Mouse (Mus musculus): ENCODE results near the gene Ccdc85b. TPM values are rescaled to one million over a fixed set of nuclear protein-coding genes. Genes with fewer than 3 reads are reported as not detected.

The Ccdc85b gene
- 7.7 and 12.9 TPM in 2 replicates for polyA plus RNA-seq (2012; rRNA removed)

DNA sequence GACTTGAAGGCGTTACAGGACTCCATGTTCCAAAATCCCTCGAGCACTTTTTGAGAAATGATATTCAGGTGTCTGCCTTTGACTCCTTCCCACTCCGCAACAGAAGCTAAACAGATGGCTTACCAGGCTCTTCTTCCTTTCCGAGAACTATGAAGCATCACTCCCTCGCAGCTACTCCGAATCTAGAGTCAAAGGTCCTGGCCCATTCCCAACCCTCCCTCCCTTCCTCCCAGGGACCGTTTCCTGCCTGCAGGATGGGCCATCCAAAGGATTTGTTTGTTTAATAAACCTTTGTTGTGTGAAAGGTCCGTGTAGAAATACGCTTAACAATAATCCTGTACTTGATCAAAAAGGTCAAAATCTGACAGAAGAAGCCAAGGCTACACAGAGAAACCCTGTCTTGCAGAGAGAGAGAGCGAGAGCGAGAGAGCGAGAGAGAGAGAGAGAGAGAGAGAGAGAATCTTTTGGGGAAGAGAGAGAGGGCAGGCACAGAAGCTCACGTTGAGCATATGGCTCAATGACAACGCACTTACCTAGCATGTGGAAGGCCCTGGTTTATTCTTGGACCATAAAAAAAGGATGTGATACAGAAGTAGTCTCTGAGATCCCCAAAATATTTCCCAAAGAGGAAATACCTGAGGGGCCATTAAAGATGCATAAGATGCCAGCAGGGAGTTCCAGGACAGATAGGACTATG is at the start of gene Ccdc85b:
TSS of gene Ccdc85b (minus strand) at position 149 of the 697 bp plus-strand sequence.

DNA sequence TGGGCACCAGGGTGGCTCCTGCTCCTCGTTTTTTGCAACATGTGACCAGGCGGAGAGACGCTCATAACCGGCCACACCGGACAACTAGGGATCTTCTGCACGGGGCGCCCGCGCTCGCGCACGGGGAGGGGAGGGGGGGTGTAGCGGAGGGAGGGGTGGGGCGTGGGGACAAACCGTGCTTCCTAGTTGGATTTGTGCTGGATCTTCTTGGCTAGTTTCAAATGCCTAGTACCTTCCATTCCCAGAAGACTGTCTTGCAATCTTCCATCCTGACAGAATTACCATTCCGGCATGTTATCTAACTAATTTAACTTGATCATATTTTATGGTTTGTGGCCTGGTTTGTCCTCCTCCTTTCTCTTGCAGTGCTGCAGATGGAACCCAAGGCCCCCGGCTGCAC is 46.0 kb upstream of the Ccdc85b start, which contains the start of gene 1700020D05Rik:
TSS of gene 1700020D05Rik (minus strand) at position 101 of the 400 bp plus-strand sequence.

DNA sequence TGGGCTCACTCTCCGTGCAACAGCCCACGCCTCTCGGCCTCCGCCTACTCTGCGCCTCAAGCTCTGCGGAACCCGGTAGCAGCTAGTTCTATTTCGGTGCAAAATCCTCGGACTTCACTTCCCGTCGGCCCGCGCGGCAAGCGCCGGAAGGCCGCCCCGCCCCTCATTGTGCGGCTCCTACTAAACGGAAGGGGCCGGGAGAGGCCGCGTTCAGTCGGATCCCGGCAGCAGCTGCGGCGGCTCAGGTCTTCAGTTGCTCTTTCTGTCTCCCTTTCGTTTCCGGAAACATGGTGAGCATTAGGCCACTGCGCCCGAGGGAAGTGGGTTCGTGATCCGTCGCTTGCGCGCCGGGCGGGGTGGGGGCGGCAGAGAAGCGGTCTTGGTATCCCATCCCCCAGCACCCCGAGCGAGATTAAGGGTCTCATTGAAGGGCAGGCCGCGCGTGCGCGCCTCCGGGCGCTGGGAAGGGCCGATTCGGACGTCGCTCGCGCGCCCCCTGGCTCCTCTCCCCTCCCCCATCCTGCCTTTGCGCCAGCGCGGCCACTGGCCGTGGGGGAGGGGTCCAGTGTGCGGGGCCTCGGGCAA is 32.7 kb upstream of the Ccdc85b start, which contains the start of gene Cfl1:
TSS of gene Cfl1 (plus strand) at position 143 of the 585 bp plus-strand sequence.

DNA sequence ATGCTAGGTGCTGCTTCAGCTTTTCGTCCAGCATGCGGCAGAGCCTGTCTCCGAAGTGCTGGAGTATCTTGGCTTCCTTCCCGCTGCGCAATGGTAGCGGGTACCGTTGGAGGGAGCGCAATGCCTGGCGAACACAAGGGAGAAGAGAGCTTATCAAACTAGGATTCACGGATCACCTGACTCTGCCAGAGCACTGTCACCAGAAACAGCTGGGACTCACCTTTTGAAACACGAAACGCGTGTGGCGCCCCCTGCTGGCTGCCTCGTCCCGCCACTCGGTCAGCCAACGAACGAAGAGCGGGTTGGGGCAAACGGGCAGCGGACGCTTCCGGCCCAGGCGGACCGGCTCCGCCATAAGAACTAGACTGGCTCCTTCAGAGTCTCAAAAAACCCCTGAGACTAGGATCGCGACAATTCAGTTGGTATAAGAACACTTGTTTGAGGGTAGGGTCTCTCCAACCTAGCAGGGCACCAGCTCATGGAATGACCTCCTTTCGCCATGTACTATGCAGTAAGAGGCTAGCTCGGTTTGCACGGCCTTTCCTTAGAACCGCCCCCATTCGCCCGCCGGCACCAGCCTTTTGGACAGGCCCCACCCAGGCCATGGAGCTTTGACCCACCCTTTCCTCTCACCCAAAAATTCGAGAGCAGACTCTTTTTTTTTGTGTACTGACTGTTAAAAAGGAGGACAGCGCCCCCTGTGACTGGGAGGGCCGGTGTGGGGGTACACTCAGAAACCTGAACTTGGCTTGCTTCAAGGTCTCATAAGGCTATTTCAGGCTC is 30.3 kb upstream of the Ccdc85b start, which contains the start of gene Mus81:
TSS of gene Mus81 (minus strand) at position 635 of the 783 bp plus-strand sequence.

DNA sequence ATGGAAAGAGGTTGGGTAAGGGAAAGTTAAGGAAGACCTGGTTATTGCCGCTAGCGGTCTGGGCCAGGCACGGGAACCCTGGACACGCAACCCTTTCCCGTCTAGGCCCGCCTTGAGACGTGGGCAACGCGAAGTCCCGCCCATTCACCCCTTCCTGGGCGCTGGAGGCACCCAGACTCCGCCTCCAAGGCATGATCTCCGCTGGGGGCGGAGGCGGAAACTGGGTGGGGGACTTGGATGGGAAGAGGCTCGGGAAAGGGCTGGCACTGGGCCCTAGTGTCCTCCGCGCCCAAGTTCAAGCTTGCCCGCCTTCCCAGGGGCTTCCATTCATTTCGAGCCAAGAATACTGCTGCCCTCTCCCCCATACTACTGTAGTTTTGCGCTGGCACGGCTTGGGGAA is 16.0 kb upstream of the Ccdc85b start, which contains the start of gene Efemp2:
TSS of gene Efemp2 (plus strand) at position 235 of the 400 bp plus-strand sequence.

DNA sequence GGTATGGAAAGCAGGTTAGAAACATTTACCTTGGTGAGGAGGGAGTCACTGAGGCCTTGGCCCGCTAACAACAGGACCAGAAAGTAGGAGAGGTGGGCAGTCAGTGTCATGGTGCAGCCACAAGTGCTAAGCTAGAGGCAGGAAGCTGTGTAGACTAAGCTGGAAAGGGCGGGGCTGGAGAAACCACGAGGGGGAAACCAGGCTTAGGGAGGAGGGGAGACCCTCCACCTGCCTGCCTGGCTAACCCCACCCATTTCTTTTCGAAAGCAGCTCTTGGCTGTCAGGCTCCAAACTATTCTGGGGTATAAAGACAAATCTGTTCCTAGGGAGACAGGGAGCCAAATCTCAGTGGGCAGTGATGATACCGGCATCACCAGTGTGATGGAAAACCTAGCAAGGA is 10.7 kb upstream of the Ccdc85b start, which contains the start of gene Ctsw:
TSS of gene Ctsw (minus strand) at position 134 of the 400 bp plus-strand sequence.

DNA sequence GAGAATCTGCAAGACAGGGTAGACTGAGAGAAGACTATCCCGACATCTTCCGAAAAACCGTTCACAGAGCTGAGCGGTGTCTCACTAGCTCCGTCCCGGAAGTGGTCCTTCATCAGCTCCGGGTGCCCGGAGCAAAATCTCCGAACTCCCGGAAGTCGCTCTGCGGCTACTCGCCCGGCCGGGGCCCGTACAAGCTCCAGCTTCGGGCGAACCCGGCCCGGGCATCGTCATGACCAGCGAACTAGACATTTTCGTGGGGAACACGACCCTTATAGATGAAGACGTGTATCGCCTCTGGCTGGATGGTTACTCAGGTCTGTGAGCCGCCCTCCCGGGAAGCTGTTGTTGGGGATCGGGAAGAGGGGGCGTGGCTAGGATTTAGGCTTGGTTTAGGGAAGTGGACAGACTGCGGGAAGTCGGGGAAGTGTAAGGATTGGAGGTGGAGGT is 2.8 kb upstream of the Ccdc85b start, which contains the start of gene Fibp:
TSS of gene Fibp (plus strand) at position 151 of the 447 bp plus-strand sequence.

DNA sequence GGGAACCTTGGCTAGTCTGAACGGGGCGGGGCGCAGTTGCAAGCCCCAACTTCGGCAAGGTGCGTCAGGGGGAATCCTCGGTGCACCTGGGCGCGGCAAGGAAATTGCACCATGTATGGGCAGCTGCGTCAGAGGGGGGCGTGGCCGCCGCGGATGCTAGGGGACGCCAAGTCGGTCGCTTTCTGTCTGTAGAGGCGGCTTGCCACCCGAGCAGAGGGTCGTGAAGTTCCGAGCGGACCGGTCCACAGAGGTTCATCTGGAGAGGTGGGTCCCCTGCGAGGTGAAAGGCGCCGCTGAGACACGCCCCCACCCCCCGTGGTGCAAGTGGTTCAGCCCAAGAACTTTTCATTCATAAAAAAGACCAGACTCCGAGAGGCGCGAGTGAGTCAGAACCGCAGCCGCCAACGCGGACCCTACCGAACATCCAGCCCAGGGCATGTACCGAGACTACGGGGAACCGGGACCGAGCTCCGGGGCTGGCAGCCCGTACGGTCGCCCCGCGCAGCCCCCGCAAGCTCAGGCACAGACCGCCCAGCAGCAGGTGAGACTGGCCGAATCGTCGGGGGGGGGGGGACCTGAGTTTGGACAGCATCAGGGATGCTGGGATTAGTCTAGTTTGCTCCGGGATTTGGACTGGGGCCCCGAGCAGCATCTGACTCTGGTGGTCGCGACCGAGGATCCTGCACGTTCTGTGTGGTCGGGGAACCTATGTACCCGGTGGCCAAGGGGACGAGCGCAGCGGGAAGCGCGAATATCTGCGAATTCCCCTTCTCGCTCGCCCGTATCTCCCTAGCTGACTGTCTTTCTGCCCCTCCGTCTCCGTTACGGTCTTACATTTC is 10.0 kb downstream of the Ccdc85b start, which contains the start of gene Fosl1:
TSS of gene Fosl1 (plus strand) at position 33 of the 839 bp plus-strand sequence.

DNA sequence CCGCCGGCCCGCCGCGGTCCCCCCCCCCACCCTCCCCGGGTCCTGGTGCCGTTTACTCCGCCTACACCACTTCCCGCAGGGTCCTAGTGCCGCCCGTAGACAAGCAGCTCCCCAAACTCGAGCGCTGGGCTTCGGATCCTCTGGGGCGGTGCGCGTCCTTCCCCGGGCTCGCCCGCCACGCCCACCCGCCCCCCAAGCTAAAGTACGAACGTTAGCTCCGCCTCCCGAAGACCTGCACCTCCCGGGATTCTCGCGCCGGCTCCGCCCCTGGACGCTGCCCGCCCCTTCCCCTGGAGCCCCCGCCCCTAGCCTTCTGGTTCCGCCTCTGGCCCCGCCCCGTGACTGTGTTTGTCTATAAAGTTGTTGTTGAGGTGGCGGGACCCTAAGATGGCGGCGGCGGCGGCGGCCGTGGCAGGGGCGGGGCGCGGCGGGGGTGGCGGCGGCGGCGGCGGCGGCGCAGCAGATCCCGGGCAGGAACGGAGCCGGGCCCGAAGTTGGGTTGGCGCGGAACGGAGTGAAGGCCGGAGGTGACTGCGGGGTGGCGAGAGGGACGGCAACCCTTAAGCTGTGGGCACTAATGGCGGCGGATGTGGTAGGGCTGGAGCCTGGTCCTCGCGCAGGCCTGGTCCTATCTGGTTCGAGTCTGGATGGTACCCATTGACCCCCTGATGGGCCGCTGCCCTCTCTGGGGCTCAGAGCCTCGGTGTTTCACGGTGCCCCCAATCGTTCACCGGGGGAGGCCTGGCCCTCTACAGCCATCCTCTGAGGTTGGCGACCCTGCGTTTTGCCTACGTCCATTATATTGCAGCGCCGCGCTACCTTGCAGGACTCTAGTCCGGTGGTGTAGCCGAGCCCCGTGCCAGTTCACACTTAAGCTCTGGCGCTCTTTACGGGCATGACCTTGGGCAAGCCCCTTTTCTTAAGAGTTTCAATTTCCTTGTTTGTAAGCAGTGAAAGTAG is 32.6 kb downstream of the Ccdc85b start, which contains the start of the genes Drap1 and AI837181:
TSS of gene Drap1 (minus strand) at position 198 of the 960 bp plus-strand sequence.
TSS of gene AI837181 (plus strand) at position 363 of the 960 bp plus-strand sequence.

Other genes starting within 250 kb of the Ccdc85b start
- gene Pacs1, start 184.8 kb downstream of the Ccdc85b start, polyA plus RNA-seq (2012; rRNA removed): 20.7 and 31.9 TPM in 2 replicates
- gene Sf3b2, start 162.4 kb downstream of the Ccdc85b start, polyA plus RNA-seq (2012; rRNA removed): 215 and 289 TPM in 2 replicates
- 11.0 and 14.5 TPM in 2 replicates for gene Gal3st3, start 159.6 kb downstream of the Ccdc85b start, polyA plus RNA-seq (2012; rRNA removed)
- not detected in 2 replicates for gene Catsper1, start 122.2 kb downstream of the Ccdc85b start, polyA plus RNA-seq (2012; rRNA removed)
- 0.28 and 0.50 TPM in 2 replicates for gene Cst6, start 108.3 kb downstream of the Ccdc85b start, polyA plus RNA-seq (2012; rRNA removed)
- 60.1 and 61.8 TPM in 2 replicates for gene Eif1ad, start 91.2 kb downstream of the Ccdc85b start, polyA plus RNA-seq (2012; rRNA removed)
- 242 and 255 TPM in 2 replicates for gene Banf1, start 90.7 kb downstream of the Ccdc85b start, polyA plus RNA-seq (2012; rRNA removed)
- 85.1 and 210 TPM in 2 replicates for gene Sart1, start 69.2 kb downstream of the Ccdc85b start, polyA plus RNA-seq (2012; rRNA removed)
- 0.06 and 0.07 TPM in 2 replicates for gene Tsga10ip, start 55.4 kb downstream of the Ccdc85b start, polyA plus RNA-seq (2012; rRNA removed)
- gene Drap1, start 32.9 kb downstream of the Ccdc85b start, polyA plus RNA-seq (2012; rRNA removed): 236 and 321 TPM in 2 replicates
- gene AI837181, start 32.8 kb downstream of the Ccdc85b start, polyA plus RNA-seq (2012; rRNA removed): 34.9 and 60.1 TPM in 2 replicates
- 0.02 and 0.04 TPM in 2 replicates for gene Fosl1, start 10.3 kb downstream of the Ccdc85b start, polyA plus RNA-seq (2012; rRNA removed)
- 124 and 130 TPM in 2 replicates for gene Fibp, start 2.7 kb upstream of the Ccdc85b start, polyA plus RNA-seq (2012; rRNA removed)
- 0.94 and 1.4 TPM in 2 replicates for gene Ctsw, start 10.6 kb upstream of the Ccdc85b start, polyA plus RNA-seq (2012; rRNA removed)
- gene Efemp2, start 16.1 kb upstream of the Ccdc85b start, polyA plus RNA-seq (2012; rRNA removed): 47.9 and 83.7 TPM in 2 replicates
- gene Mus81, start 30.5 kb upstream of the Ccdc85b start, polyA plus RNA-seq (2012; rRNA removed): 38.4 and 39.4 TPM in 2 replicates
- 1,441 and 1,801 TPM in 2 replicates for gene Cfl1, start 32.6 kb upstream of the Ccdc85b start, polyA plus RNA-seq (2012; rRNA removed)
- gene 1700020D05Rik, start 45.9 kb upstream of the Ccdc85b start, polyA plus RNA-seq (2012; rRNA removed): 2.5 and 3.1 TPM in 2 replicates
- gene Snx32, start 52.6 kb upstream of the Ccdc85b start, polyA plus RNA-seq (2012; rRNA removed): 20.7 and 24.6 TPM in 2 replicates
- gene Ovol1, start 102.8 kb upstream of the Ccdc85b start, polyA plus RNA-seq (2012; rRNA removed): 0.14 and 0.21 TPM in 2 replicates
- 1.6 and 2.3 TPM in 2 replicates for gene Ap5b1, start 110.1 kb upstream of the Ccdc85b start, polyA plus RNA-seq (2012; rRNA removed)
- gene Rnaseh2c, start 144.0 kb upstream of the Ccdc85b start, polyA plus RNA-seq (2012; rRNA removed): 132 and 429 TPM in 2 replicates
- gene Kat5, start 152.3 kb upstream of the Ccdc85b start, polyA plus RNA-seq (2012; rRNA removed): 106 and 112 TPM in 2 replicates
- 27.4 and 40.6 TPM in 2 replicates for gene Rela, start 179.6 kb upstream of the Ccdc85b start, polyA plus RNA-seq (2012; rRNA removed)
- gene Sipa1, start 205.8 kb upstream of the Ccdc85b start, polyA plus RNA-seq (2012; rRNA removed): 35.6 and 40.2 TPM in 2 replicates
- gene Map3k11, start 230.8 kb upstream of the Ccdc85b start, polyA plus RNA-seq (2012; rRNA removed): 28.3 and 30.6 TPM in 2 replicates
- gene Pcnx3, start 231.0 kb upstream of the Ccdc85b start, polyA plus RNA-seq (2012; rRNA removed): 79.9 and 82.1 TPM in 2 replicates
- gene Kcnk7, start 246.5 kb upstream of the Ccdc85b start, polyA plus RNA-seq (2012; rRNA removed): 0.05 TPM in 1 of 2 replicates, not detected in the other